Mouse (Mus musculus) MEL (cell line): ENCODE measurements around the gene Shq1.

Source experiments
- BHLHE40 ChIP-seq: IDR thresholded peaks from 2 replicates; pipeline ENCODE4 v1.6.1; 2012; ENCODE audit warnings: low read depth, mild to moderate bottlenecking, inconsistent platforms, low read length, improper control_type of control experiment, borderline replicate concordance
- HCFC1 ChIP-seq: IDR thresholded peaks from 2 replicates; pipeline ENCODE4 v1.6.1; 2012; ENCODE audit warnings: low read depth, mild to moderate bottlenecking, inconsistent platforms, low read length, improper control_type of control experiment, moderate library complexity

DNA sequence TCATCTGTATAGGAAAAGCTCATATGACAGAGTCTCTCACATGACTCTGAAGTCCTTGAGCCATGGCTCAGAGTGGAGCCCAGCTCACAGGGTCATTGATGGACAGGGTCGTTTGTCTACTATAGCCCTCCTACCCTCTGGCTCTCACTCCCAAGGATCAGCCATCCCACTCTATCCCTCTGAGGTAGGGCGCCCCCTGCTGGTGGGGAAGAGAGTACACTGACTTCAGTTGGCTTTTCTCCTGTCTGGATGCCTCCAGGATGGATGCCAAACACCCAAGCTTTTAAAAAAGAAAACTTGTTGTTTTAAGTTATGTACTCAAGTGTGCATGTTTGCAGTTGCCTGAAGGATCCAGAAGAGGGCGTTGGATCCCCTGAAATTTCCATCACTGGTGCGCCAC lies 131.3 kb downstream of the Shq1 start:
- TF ChIP-seq BHLHE40 (no peak), HCFC1 (no peak)
